Mouse (Mus musculus) gonadal fat pad, adult 2 months (tissue): ENCODE results near the gene Tfec. TPM values are rescaled to one million over a fixed set of nuclear protein-coding genes. Genes with fewer than 3 reads are reported as not detected.

Experiments
- DNase-seq: peaks from one replicate; pipeline ENCODE4 v3.0.0-alpha.2; 2012; ENCODE audit warnings: low read depth
- polyA plus RNA-seq: library from polyadenylated mRNA; depleted of rRNA; stranded (reverse); fragments of >200 nt; gene quantifications from 2 replicates; pipeline ENCODE4 v1.2.3, GENCODE M21; 2012; rRNA removed

Gene Tfec
- polyA plus RNA-seq, 1 experiment = 0.45 TPM

GRCm38 (mm10) chr6:16794036-16794435 lies 104.2 kb downstream of the Tfec start:
- no peak for DNase-seq

GRCm38 (mm10) chr6:16785166-16785565 lies 113.1 kb downstream of the Tfec start:
- no peak for DNase-seq

Other genes starting within 250 kb of the Tfec start
- 53.4 and 55.3 TPM in 2 replicates for gene Tes, start 166.7 kb upstream of the Tfec start, polyA plus RNA-seq